Mouse (Mus musculus): ENCODE measurements around the gene Pkig.

GRCm38 (mm10) chr2:163685761-163686200, 27.6 kb downstream of the Pkig start:
- TF ChIP-seq HCFC1 (IDR thresholded peaks at IDR 0.05; ENCODE audit: borderline replicate concordance, insufficient read depth, low read length) (no peak), ZNF384 (IDR thresholded peaks at IDR 0.05; ENCODE audit: low read depth, low read length) (no peak), MAFK (IDR thresholded peaks at IDR 0.05; ENCODE audit: insufficient read depth, low read depth, low read length) (no peak), CHD2 (IDR thresholded peaks at IDR 0.05; ENCODE audit: low read depth, low read length) (no peak)
